Mouse (Mus musculus) adrenal gland, adult 8-10 months (tissue): ENCODE data around the gene Gm4177. TPM values are rescaled to one million over a fixed set of nuclear protein-coding genes. Genes with fewer than 3 reads are reported as not detected.
"Not testable (repeated sequence)": the region's sequence is repeated elsewhere in the genome, so short reads cannot be mapped to it uniquely, and the experiment has no call there.

Source experiments
- DNase-seq: peaks from one replicate; pipeline ENCODE4 v3.0.0; 2022
- total RNA-seq, 4 experiments: library from RNA; stranded (reverse); gene quantifications; 2 replicates each; pipeline ENCODE4 v1.2.4; 2022

Gene Gm4177
- not detected for total RNA-seq

DNA sequence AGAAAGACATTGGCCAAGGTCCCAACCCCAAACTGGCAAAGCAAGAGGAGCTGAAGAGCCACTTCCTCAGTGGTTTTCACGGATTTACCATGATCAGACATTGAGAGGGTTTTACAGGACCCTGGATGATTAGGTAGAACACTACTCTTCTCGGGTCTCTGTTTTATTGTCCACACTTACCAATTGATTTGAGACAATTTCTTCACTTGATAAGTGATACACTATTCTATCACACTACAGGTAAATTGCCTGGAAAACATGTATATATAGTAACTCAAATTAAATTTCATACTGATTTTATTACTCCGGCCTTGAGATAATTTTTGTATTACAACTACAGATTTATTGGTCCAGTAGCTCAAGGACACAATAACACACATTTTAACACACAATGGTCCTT, at the start of gene Gm4177:
Gene Gm4177, minus strand, starts transcription at position 101 of the 400 bp plus-strand sequence.
- DNase-seq: not testable (repeated sequence)

DNA sequence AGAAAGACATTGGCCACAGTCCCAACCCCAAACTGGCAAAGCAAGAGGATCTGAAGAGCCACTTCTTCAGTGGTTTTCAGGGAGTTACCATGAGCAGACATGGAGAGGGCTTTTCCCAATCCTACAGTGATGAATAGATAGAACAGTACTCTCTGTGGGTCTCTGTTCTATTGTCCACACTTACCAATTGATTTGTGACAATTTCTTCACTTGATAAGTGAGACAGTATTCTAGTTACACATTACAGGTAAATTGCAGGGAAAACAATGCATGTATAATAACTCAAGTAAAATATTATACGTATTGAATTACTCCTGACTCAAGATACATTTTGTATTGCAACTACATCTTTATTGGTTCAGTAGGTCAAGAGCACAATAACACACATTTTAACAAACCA, 47.6 kb upstream of the Gm4177 start, which contains the start of gene Gm5725:
Gene Gm5725, minus strand, starts transcription at position 101 of the 400 bp plus-strand sequence.
- not testable (repeated sequence) for DNase-seq

DNA sequence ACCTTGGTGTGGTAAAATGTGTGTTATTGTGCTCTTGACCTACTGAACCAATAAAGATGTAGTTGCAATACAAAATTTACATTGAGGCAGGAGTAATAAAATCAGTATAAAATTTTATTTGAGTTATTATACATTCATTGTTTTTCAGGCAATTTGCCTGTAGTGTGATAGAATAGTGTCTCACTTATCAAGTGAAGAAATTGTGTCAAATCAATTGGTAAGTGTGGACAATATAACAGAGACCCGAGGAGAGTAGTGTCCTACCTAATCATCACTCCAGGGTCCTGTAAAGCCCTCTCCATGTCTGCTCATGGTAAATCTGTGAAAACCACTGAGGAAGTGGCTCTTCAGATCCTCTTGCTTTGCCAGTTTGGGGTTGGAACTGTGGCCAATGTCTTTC, 35.5 kb upstream of the Gm4177 start, which contains the start of gene Vmn1r135:
Gene Vmn1r135, plus strand, starts transcription at position 301 of the 400 bp plus-strand sequence.
- DNase-seq: not testable (repeated sequence)

DNA sequence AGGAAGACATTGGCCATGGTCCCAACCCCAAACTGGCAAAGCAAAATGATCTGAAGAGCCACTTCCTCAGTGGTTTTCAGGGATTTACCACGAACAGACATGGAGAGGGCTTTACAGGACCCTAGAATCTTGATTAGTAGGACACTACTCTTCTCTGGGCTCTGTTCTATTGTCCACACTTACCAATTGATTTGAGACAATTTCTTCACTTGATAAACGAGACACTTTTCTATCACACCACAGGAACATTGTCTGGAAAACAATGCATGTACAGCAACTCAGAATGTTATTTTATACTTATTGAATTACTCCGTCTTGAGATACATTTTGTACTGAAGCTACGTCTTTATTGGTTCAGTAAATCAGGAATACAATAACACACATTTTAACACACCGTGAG, 35.2 kb downstream of the Gm4177 start, which contains the start of gene Gm4175:
Gene Gm4175, minus strand, starts transcription at position 101 of the 400 bp plus-strand sequence.
- DNase-seq: not testable (repeated sequence)

Other genes with a start within 250 kb of the Gm4177 start
- not detected for gene Vmn1r132, start 182.6 kb downstream of the Gm4177 start, total RNA-seq
- gene Gm4175, start 35.3 kb downstream of the Gm4177 start, total RNA-seq: not detected
- gene Vmn1r135, start 35.6 kb upstream of the Gm4177 start, total RNA-seq: not detected
- gene Gm5725, start 47.5 kb upstream of the Gm4177 start, total RNA-seq: not detected
- not detected for gene Gm5891, start 124.6 kb upstream of the Gm4177 start, total RNA-seq
- gene Vmn1r137, start 197.9 kb upstream of the Gm4177 start, total RNA-seq: not detected
- gene Vmn1r138, start 232.2 kb upstream of the Gm4177 start, total RNA-seq: not detected